Mouse (Mus musculus) c-Kit-positive CD71-positive TER-119-positive erythroid progenitor cells, embryonic 14.5 days (primary cell): ENCODE results near the gene Tifa.

Experiments
- DNase-seq: peaks from one replicate; pipeline ENCODE4 v3.0.0-alpha.2; 2013; ENCODE audit warnings: low spot score

Gene Tifa

DNA sequence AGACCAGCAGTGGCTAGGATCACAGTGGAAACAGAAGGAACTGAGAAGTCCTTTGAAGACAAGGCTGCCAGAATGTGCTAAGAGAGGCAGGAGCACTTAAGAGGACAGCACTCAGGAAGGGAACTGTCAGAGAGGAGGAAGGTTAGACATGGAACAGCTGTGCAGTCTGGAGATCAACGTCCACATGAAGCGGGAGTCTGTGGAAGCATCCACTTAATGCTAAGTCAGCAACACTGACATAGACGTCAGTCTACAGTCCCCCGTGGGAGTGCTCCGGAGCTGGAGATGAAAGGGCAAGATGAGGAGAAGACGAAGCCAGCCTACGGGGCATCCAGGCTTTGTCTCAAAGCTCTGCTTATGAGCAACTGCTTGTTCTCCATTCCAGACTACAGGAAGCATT, 37.5 kb downstream of the Tifa start:
- no peak for DNase-seq

DNA sequence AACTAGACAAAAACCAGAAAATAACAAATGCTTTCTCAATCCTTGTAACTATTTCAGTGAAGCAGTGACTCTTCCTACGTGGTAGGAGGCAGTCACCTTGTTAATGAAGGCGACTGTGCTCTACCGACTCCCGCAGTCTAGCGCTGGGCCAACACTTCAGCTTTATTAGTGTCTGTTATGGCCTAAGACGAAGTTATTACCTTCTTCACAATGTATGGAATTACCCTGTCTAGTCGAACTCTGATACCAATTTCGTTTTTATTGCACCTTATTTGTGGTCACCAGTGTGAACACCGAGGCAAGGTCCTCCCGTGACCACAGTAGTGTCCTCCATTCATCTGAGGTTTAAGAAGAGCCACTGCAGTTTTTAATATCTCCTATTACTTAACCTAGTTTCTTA, 40.6 kb downstream of the Tifa start:
- no peak for DNase-seq

DNA sequence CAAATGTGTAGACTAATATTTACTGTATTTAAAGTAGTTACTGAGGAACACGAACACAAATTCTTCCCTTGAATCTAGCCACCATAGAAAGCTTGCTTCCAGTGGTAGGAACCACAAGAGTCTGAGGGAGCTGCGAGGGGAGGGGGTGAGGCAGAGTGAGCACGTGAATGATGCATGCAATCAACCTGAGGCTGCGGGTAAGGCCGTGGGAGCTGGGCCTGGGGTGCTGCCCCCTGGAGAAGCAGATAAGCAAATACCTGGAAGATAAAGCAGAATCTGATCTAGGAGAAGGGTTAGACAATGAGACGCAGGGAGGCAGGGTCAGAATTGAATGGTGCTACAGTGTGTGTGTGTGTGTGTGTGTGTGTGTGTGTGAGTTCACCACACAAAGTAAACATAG, 41.5 kb downstream of the Tifa start:
- DNase-seq: no peak

DNA sequence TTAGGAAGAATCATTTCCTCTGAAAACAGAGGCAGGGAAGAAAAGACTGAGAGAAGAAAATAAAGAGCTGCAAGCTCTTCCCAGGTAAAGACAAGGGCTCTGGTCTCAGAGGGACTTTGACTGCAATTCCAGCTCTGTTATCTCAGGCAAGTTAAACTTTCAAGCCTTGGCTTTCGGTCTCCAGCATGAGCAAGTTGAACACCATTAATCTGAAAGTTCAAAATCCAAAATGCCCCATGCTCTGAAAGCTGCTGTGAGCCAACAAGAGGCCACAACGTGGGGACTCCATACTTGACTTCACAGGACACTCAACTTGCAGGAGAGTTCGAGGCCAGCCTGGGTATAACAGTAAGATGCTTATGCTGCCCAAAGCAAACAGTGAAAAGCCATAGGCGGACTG, 44.4 kb downstream of the Tifa start:
- no peak for DNase-seq

DNA sequence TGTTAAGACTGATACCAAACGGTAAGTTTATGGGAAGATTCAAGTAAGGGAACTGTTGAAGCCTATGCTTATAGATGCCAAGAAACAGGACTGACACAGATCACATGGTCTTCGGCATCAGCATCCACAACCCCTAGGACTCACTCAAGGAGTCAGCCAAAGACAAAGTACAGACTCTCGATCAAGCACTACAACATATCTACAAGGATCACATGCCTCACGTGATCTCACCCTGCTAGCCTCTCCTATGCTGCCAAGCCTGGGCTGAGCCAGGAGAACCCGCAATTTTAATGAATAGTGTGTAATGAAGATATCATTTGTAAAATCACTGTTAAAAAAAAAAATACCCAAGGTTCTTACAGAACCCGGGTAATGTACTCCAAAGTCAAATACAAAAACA, 46.0 kb downstream of the Tifa start:
- DNase-seq: no peak

DNA sequence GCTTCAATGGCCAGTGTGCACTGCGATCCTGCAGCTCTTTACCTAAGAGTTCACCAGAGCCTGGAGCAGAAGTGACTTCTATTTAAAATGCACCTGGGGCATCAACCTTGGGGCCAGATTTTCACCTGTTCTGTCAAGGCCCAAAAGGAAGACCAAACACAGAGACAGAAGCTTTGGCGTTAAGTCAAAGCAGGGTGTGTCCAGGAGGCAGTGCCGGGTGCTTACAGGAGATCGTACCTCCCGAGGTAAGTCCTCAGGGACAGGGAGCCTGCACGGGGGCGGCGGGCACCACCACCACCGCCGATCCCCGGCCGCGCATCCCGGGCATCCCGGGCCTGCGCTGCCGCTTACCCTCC, 47.2 kb downstream of the Tifa start:
- no peak for DNase-seq

DNA sequence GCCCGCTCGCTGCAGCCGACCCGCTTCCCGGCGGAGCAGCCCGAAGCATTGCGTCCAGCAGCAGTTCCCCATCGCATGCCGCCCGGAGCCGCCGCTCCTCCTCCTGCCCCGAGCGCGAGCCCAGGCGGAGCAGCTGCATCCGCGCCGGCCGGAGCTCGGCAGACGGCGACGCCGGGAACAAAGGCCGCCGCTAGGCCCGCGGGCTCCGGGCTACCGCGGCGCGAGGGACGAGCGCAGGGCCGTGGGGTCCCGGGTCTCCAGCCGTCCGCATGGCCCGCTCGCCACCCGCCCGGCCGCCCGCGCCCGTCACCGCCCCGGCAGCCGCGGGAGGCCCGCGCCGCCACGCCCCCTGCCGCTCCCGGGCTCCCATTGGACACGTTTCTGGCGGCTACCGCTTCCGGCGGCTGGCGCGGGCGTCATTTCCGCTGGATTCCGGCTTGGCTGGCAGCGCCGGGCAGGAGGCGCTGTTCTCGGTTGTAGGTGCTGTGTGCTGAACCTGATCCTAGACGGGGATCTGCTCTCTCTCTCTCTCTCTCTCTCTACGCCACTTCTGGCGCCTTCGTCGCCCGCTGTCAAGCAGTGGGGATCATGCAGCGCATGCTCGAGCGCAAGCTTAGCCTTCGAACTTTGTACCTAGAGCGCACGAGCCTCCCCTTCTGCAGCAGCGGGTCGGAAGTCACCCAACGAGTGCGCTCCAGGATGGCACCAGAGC, 47.7 kb downstream of the Tifa start, which contains the start of gene Ap1ar:
Gene Ap1ar, minus strand, starts transcription at position 370 of the 712 bp plus-strand sequence.
- DNase-seq: peak; percentile 92

DNA sequence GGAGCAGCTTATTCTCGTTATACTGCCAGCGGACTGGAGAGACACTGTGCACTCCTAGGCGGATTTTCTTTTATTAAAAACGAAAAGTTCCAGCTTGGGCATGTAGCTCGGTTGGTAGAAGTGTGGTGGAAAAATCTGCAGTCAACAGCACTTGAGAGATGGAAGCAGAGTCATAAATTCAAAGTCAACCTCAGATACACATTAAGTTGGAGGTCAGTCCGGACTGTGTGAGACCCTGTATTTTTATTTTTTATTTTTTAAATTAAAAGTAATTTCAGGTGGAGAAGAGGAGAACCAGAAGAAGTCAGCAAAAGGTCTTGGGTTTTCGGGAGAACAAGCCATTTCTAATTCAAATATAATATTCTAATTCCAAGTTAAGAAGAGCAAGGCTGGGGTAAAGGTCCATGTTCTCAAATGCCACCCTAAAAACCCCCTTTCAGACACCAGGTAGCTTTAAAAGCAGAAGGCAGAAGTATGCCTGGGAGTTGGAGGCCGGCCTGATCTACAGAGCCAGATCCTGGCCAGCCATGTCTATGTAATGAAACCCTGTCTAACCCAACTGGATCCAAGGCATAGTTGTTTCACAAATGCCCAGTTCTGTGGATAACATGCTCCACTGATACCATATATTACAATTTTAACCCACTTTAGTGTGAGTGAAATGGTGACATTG, 48.5 kb downstream of the Tifa start:
- no peak for DNase-seq

DNA sequence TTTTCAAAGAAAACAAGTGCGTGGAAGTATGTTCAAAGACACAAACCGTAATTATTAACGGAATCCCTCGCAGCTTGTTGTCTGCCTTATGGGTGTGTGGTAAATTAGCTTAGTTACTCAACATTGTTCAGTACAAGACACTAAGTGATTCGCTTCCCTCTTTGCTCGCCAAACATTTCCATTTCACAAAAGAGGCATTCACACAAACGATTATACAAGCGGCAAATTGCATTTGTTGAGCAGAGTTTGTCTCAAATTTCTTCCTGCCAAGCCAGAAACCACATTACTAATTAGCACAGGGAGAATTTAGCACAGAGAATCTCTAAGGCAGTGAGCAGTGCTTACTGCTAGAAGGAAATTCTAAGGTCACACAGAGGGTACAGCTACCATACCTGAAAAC, 52.3 kb downstream of the Tifa start:
- DNase-seq: no peak

DNA sequence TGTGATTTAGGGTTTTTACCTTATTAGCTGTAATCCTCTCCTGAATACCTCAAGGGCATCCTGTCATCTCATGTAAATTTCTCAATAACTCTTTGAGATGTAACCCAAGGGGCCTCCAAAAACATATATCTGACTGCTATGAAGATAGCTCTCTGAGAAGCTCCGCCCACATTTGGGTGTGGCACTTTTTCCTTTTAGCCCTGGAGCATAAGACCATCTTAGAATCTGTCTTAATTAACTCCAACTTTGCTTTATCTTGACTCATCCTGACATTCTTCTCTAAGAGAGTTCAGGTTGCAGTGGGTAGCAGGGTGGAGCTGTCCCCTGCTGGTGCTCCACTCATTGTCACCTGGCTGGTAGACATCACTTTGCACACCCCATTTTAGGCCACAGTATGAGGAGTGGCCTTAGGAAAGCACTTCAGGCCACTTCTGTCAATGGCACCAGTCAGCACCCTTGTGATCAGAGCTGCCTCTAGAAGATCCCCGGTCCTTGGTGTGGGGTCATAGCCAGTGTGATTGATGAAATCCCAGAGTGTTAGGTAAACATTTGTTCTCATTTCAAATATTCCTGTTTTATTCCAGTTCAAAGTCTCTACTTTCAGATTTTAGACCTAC, 53.8 kb downstream of the Tifa start:
- DNase-seq: peak; percentile 62

DNA sequence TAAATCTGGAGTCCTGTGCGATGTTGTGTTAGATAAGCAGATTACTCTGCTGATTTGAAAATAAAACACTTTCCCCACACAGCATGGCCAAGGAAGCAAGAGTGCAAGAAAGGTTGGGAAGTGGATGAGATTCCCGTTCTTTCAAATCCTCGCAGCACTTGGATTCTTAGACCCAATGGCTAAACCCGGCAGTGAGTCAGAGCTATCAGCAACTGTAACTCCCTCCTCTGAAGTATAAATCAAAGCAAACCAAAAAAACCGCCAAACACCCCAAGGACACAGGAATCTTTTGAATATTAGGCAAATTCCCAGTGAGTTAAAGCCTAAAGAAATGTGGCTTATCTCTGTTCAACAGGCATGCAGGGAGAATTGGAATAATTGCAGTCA, 54.3 kb downstream of the Tifa start:
- no peak for DNase-seq

DNA sequence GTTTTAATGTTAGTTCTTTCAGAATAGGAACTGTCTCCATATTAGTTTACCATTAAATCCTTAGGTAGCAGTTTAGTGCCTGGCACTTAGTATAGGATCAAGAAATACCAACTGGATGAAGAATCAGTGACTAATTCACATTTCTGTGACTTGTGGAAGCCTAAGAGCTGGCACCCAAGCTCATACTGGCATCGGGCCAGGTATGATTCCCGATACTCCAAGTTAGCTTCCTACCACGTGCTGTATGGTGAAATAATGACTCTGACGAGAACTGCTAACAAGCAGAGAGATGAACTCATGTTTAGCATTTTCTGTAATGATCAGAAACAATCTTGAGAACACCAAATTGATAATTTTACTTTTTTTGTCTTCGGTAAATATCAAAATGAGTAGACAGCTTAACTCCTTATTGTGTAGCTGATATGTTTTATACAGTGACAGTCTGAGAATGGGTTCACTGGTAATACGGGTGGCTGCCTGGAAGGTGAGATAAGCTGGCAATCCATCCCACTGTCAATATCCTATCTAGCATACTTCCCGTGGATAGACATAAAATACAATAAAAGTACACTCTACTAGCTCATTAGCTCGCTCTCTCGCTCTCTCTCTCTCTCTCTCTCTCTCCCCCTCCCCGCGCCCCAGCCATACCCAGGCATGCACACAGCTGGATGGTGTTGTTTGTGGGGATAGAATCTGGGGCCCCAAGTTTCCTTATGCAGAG, 58.6 kb downstream of the Tifa start:
- DNase-seq: no peak

DNA sequence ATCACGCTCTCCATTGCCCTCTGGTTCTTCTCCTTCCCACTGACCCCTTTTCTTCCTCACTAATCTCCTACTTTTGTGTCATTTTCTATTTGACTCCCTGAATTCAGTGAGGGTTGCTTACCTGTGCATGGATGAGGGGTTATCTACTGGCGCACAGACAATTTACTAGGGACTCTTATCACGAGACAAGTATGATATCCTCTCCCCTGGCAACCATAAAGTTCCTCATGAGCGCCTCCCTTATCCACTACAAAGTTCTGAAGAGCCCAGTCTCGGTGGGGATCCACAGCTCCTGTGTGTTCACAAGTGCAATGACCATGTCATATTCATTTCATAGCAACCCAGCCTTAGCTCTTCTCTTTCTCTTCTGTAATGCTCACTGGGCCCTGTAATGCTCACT, 60.3 kb downstream of the Tifa start:
- peak; percentile 64 for DNase-seq

DNA sequence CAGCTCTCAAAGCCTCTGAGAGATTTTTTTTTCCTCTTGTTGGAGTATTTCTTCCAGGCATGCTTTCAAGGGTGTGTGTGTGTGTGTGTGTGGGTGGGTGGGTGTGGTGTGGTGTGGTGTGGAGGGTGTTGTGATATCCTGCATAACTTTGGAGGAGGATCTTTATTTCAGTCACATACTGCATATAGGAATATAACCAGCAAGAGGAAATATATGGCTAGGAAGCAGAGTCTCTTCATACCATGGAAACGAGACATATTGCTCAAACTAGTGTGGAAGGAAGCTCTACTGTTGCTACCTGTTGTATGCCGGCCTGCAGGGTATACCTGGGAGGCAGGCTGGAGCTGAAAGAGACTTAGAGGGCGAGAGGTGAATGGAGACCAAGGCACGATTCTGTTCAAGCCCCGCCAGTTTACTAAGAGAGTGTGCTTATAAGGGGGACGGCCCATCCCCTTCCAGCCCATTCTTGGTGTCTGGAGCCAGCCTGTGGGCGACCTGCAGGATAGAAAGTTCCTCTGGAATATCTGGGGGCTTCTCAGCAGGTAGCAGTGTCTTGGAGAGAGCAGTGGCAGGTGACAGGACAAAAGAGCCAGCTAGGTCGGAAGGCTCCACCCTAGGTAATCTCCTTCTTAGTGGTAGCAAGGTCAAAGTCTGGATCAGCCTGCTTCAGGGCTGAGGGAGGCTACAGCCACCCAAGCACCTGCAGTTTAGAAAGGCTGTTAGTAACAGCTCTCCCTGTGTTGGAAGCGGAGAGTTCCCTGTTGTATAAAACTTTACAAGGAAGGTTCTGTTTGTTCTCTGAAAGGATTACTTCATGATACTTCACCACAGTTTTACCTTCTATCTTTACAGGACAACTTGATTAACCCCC, 61.4 kb downstream of the Tifa start:
- no peak for DNase-seq

DNA sequence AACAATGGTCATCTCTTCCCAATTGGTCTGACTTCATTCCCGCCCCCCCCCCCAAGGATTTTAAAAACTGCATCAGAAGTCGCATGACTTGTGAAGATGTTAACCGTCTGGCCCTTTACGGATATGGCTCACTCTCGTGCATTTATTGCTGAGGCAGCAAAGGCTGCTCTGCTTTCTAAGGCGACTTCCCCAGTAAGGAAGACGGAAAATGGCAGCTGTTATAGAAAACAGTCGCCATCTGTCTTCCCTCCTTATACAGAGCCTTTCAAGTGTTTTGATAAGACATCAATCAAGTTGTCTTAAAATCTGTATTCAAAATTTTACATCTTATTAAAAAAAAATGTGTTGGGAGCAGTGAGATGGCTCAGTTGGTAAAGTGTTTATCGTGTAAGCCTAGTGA, 63.1 kb downstream of the Tifa start:
- DNase-seq: no peak

DNA sequence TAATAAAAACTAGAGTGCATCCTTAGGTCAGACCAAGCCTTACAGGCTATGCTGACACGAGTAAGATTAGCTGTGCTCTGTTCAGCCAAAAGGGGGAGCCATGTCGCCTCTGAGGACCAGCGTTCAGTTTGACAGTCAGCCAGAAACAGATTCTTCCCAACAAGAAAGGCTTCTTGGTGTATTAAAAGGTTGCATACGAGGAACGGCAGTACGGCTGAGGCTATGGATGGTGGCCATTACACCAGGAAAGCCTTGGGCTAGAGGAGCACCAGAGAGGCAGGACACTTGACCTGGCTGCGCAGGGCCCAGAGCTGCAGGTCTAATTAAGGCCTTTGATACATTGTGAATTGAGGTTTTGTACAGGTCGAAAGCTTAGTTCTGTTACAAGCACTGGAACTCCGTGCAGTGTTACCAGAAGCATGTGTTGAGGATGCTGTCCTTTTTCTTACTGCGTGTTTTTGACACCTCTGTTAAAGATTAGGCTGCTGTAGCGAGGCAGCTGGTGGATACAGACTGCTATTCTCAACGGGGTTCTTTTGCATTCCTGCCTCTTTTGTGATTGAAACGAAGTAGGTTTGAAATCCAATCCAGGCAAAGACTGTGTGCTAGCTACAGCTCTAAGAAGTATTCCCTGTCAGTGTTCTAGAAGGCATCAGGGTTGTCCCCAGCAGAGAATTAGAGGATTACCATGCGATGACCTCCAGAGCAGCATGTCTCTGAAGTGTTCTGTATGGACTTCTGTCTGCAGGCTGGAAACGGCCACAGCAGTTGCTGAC, 64.0 kb downstream of the Tifa start:
- DNase-seq: peak; percentile 72

DNA sequence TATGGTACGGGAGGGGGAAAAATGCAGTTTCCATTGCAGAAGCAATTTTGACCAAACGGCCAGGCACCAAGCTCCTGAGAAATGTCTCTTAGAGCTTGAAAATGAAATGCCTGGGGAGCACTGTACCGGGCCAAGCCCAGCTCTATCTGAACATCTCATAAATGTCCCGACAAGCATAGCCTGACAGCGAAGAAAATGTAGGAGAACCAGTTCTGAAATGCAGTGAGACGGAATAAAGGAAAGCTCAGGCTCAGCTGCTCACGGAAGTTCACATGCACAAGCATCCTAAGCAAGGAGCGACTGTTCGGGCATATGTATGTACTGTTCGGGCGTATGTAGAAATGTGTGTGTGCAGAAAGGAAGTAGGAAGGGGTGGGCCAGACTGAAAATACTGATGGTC, 71.7 kb downstream of the Tifa start:
- no peak for DNase-seq

DNA sequence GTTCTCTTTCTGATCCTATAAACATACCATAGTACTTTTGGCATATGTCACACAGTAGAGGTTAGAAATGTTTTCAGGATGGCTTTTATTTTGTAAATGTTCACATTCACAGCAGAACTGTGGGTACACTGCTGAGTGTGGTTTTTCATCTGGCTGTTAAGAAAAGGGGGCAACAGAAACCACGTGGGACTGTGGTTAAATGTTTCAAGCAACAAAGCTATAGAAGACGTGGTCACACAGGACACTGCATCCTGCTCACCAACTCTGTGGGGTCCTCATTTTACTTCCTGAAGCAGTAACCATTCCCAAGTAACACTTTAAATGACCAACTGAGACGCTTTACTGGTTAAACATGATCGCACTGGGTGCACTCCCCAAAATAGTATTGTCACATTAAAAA, 72.9 kb downstream of the Tifa start:
- DNase-seq: no peak

DNA sequence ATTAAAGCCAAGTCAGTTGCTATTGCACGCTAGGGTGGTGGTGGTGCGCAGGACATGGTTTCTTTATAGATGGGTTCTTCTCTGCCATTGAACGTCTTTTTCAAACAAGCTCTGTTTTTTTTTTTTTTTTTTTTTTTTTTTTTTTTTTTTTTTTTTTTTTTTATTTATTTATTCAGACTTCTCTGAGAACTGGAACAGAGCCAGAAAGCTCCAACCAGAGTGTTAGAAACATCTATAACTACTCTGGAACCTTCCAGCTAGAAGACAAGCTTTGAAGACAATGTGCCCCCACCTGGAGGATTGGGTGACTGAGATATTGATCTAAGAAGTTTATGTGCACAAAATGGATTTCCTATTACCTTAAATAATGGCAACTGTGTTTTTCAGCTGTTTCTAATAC, 74.0 kb downstream of the Tifa start:
- no peak for DNase-seq

DNA sequence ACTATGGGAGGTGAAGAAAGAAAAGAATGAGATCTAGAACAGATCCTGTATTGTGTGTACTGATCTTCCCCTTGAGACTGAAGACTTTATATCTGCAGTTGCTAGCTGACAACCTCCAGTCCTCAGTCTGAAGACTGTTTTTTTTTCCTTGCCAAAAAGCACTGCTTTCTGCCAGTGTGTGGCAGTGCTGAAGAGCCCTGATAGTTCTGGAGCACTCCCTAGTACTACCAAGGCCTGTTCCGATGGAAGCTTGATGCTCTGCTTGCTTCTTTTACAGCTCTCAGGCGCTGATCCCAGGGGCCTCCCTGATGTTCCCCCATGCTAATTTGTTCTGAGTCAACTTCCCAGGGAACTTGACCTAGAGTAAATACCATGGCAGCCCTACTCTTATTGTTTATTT, 74.6 kb downstream of the Tifa start:
- DNase-seq: no peak

DNA sequence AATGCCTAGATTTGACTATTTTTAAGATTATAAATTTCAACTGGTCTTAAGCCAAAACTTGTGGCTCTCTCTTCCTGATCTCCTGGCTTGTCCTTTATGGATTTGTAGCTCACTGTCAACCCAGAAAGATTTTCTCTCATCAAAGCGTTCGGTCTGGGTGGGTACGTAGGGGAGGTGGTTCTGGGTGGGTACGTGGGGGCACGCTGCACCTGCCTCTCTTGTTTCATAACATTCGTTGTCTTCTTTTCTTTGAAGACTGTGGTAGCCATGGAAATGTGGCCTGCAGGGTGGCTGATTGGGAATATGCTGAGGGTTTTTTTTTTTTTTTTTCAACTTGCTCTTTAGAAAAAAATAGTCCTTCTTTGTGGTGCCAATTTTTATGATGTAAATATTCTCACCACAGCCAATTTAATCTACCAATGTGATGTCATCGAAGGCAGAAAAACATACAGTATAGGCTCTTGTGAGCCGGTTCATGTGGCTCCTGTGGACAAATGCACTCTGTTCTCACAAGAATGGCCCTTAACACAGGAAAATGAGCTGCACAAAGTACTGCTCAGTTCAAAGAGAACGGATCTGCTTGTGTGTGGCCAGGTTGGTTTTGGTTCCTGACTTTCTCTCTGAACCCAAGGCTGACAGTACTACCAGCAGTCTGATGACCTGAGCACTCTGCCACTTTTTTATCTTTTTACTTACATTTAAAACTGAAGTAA, 78.6 kb downstream of the Tifa start:
- no peak for DNase-seq
